Mouse (Mus musculus) left cerebral cortex, adult 18-20 months (tissue): ENCODE results near the gene Nptn. TPM values are rescaled to one million over a fixed set of nuclear protein-coding genes. Genes with fewer than 3 reads are reported as not detected.

ENCODE experiments used
- DNase-seq, 2 experiments: peaks; one replicate each; pipeline ENCODE4 v3.0.0; 2021 to 2022; ENCODE audit warnings: low spot score in 2 of 2, mixed read lengths in 1 of 2
- total RNA-seq, 2 experiments: library from RNA; stranded (reverse); gene quantifications; 2 replicates each; pipeline ENCODE4 v1.2.3; 2021

Nptn gene
- total RNA-seq, 2 experiments from 2014 or later = 967 to 997 TPM

DNA sequence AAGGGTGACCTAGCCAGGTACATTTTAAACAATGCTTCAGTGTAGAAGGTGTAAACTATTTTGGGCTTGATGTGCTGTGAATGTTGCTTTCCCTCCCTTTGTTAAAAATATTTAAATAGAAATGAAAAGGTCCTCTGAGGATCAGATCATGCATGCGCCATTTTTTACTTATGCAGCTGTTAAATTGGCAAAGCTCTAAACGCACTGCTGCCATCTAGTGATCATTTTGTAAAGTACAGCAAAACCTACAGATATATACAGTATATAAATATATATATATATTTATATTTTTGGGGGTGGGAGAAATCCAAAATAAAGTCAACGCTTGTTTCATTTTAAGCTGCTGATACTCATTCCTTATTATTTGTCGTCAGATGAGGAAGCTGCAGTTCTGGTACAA, 70.0 kb downstream of the Nptn start:
- peak in 1 of 2 experiments; percentile 60 for DNase-seq

DNA sequence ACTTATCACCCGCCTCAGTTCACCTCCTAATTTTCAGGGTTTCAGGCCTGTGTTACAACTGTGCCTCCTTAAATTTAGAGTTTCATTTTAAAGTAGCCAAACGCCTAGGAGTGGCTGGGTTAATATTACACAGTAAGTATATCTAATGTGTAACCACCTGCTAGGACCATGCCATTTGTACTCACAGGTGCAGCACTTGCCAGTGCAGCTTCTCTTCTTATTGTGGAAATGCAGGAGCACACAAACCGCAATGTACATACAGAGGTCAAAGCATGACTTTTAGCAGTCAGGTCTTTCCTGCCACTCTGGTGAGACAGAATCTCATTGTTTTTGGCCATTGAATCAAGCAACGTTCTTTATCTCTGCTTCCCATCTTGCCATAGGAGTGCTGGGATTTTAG, 72.5 kb downstream of the Nptn start:
- no peak for DNase-seq

DNA sequence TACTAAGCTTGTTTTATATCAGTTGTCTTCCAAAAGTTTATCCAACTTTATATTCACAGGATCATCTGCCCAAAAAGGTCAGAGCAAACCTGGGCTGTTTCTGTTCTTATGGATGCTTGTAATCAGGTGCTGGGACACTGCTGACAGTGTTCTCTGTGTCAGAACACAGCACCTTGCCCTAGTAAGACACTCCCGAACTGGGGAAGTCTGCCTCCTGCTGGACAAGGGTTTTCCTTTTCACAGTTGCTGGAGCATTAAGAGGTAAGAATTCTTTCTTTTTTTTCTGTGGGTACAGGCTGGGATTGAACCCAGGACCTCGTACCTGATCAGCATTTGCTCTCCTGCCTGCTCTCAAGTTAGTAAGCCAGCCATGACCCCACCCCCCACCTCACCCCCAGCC, 74.4 kb downstream of the Nptn start:
- no peak for DNase-seq

DNA sequence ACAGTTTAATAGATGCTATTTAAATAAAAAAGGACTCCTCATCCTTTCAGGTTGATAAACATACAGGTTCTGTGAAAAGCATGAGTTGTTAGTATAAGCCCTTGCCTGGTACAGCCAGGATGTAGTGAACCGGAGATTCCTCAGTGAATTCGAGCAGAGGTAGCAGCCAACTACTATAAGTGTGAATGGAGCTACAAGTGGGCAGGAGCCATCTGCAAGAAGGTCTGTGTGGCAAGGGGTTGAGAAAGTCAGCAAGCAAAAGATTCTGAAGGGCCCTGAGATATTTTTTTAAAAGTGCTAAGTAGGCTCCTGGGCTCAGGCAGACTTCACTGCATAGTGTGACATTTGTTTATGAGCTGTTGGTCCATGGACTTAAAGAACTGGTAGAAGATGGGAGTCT, 74.8 kb downstream of the Nptn start:
- no peak for DNase-seq

DNA sequence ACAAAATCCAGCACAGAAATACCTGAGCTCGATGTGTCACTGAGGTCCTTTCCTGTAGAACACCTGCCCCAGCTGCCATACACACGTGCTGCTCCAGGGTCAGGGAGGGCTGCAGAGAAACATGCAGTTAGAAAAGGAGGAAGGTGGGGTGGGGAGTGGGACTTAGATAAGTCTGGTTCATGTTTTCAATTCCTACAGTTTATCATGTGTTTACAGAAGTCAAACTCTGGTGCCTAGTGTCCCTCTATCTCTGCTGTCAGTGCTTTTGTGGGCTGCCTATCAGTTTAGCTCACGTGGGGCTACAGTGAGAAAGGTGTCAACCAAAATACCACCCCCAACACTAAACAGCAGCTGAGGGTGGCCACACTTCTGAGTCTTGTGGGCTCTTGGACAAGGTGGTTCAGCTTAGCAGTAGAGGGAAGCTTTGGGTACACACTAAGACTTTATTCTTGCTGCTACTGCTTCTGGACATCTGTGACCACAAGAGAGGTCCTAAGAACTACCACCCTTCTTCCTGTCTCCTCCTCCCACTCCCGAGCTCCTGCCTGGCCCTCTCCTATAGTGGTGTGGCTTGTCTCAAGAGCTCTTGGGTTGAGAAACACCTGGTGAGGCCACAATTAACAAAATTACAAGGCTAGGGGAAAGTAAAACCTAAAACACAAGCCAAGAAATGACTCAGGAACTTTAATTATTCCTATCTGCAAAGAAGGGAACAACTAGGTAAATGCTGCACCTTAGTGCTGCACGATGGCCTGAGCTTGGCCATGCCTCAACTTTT, 75.9 kb downstream of the Nptn start:
- no peak for DNase-seq

DNA sequence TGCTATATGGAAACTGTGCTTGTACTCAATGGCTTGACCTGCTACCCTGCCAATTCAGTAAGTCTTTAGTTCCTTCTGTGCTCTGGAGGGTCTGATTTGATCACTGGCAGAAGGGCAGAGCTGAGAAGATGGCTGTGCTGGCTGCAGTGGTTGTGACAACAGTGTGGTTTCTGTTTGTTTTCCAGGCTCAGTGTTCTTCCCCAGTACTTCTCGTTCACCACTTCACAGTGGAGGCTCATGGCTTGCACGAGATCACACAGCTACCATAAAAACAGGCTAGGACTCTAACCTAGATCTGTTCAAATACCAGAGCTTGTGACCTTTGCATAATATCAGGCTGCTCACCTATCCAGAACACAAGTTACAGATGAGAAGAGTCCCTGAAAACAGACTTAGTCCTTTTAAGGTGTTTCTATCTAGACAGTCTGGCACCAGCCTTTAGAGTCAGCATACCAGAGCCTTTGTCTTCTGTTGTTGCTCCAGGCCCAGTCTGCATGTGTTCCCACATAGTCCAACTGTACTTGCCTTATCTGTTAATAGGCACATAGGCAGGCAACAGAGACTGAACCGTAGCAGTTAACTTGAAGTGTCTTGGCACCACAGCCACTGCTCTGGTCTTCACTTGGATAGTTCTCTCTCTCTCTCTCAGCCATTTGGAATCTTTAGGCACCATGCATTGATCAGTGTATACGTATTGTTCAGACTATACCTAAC, 76.7 kb downstream of the Nptn start:
- no peak for DNase-seq

DNA sequence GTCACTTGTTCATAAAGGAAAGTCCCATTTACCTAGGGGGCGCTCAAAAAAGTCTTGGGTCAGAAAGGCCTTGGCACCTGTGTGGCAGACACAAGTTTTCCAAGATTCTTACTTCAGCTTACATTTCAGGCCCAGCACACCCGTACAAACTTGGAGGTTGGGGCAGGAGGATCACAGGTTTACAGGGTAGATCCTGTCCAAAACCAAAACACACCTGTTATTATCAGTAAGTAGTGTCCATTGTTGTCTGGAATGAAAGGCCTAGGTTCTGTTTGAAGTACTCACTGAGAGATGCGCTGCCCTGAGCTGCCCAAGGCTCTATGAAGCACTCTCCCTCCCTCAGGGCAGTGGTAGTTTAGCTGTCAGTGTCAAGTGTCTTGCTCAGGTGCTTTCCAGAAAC, 77.3 kb downstream of the Nptn start:
- DNase-seq = no peak

DNA sequence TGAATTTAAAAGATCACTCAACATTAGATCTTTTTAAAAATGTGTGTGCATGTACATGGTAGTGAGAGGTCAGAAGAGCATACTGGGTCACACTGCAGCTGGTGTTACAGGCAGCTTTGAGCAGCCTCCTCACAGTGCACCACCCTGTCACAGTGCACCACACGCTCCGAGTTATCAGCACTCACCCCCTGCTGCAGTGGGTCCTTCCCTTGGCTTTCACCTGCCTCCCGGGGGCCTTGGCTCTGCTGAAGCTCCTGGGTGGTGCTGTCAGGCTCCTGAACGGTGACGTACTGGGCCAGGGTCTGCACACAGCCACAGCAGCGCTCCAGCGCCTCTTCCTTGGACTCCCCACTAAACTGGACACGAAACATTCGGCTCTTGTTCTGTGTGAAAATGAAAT, 77.9 kb downstream of the Nptn start:
- no peak for DNase-seq

DNA sequence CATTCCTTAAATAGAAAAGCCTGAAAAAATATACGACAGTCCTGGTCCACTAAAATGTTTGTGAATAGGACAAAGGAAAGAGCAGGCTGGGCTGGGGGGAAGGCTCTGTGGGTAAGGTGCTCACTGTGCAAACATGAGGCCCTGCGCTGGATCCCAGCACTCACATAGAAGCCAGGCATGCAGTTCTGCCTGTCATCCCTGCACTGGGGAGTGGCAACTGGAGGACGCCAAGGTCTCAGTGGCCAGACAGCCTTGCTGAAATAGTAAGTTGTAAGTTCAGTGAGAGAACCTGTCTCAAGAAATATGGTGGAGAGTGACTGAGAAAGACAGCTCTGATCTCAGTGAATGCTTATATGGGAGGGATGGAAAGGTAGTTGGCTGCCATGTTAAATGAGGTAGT, 78.6 kb downstream of the Nptn start:
- no peak for DNase-seq

DNA sequence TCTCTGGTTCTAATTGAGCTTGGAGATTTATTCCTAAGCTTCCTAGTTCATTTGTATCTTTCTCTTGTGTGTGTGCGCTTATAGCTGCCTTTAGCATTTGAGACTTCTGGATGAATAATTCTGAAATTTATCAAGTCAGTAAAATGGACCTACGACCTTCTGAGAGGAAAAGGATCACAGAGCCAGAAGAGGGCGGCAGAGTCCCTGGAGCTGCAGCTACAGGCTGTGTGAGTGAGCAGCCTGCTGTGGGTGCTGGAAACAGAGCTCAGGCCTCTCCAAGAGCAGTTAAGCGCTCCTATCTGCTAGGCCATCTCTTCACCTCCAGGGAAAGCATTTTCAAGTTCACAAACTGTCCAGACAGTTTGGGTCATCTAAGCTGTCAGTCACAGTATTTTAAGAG, 80.0 kb downstream of the Nptn start:
- no peak for DNase-seq

DNA sequence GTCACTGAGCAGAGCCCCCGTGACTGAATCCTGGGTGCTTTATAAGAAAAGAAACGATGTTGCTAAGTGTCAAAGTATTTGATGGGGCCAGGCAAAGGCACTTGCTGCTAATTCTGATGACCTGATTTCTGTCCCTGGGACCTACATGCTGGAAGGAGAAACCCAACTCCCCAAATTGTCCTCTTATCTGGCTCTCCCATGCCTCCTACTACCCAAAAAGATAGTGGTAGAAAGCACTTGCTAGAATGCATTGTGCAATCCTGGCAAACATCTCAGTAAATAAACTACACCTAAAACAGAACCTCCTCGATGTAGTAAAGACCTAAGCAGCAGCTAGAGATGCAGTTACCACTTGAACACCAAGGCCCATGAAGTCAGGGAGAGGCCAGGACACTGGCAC, 80.8 kb downstream of the Nptn start:
- DNase-seq = no peak

DNA sequence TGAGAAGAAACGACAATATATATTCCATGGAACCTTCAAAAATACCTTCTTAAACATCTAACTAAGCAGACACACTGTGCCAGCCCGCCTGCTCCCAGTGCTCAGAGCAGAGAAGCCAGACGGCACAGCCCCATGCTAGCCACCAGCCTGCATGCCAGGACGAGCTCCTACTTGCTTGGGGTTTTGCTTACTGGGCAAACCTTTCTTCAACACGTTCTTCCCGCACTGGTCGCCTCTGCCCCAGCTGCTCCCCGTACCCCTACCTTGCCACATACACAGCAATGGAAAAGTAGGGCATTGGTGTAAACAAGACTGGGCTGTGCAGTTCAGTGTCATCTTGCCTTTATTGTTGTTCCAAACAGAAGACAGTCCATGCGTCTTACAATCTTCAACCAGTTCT, 83.5 kb downstream of the Nptn start:
- DNase-seq = no peak

DNA sequence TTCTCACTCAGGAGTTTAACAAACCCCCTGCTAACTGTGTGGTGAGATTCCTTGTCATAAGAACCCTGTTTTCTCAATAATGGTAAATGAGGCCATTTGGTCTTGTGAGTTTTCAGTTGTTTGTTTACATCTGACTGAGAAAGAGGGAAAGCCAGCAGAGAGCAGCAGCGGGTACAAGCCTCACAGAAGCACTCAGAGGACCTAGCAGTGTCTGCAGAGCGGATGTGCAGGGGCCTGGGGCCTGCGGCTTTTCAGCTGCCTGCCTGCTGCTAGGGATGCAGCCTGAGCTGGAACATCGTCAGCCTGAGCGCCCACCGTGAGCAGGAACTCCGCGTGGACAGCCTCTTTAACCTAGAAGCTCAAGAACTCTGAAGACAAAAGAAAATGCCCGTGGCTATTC, 84.2 kb downstream of the Nptn start:
- no peak for DNase-seq

DNA sequence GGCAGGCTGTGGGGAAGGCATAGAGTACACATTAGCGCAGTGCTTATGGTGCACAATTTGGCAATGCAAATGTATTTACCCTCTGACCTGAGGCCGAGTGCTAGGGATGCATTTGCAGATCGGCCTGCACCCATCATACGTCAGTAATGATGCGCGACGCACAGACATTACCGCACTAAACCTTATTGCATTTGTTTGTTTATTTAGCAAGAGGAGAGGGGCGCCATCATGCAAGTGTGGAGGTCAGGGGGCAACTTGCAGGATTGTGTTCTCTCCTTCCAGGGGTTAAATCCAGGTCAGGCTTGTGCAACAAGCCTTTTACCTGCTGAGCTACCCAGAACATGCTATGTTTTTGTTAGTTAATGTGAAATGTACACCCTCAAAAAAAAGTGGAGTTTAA, 85.2 kb downstream of the Nptn start:
- DNase-seq = no peak

DNA sequence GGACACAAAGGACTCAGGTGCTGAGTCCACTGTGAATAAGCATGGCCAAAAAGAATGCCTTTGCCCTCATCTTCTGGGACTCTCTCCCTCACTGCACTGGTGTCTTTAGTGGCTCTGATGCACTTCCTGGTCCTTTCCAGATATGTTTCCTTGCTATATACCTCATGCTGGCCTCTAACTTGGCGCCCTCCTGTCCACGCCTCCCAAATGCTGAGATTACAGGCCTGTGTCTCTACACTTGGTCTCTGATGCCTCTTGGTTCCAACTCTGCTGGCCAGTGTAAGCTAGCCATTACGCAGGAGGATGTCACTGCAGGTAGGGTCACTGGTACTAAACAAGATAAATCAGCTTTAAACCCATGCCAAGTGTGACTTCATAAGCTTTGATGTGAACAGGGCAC, 86.1 kb downstream of the Nptn start:
- DNase-seq = no peak

DNA sequence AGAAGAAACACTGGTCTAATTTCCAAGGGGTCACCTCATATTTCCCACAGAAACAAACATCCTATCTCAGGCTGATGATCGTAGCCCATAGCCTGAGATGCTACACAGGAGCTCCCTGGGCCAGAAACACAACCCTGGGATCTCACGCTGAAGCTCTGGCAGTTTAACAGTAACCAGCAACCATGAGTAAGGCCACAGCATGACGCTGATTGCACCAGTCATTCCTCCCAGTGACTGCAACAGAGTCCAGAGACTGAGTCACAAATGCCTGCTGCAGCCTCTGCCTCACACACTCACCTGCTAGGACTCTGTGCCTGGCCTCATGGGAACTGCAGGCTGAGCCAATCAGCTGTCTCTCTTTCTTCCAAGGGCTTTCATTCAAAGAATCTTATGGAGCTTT, 87.0 kb downstream of the Nptn start:
- no peak for DNase-seq

DNA sequence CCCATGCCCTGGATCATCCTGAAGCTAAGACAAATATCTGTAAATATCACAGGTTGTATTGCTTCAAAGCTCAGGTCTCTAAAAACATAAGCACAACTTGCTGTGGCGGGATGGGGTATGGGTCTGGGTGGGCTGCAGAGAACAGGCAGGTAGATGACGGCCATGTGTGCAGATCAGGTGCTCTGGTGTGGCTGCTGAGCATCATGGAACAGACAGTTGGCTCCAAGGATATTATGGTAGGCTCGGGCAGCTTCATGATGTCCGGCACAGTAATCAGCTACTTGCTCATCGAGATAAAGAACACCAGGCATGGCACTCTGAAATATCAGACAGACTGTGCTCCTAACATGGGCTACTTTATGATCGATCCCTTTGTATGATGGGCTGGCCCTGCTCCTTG, 87.8 kb downstream of the Nptn start:
- DNase-seq = no peak

DNA sequence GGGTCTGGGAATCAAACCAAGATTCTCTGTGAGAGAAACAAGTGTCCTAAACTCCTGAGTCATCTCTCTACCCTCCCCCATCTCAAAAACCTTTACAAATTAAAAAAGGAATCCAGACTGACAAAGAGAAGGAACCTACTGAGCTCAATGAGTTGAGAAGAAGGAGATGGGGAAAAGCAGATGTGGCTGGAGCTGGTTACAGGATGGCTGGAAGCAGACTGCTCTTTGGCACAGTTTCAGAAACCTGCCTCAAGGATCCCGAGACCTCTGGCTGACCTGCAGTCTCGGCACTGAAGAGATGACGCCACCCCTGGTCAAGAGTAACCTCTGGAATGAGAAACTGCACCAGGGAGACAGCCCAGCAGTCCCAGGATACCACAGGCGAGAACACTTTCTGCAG, 90.4 kb downstream of the Nptn start:
- DNase-seq = no peak

DNA sequence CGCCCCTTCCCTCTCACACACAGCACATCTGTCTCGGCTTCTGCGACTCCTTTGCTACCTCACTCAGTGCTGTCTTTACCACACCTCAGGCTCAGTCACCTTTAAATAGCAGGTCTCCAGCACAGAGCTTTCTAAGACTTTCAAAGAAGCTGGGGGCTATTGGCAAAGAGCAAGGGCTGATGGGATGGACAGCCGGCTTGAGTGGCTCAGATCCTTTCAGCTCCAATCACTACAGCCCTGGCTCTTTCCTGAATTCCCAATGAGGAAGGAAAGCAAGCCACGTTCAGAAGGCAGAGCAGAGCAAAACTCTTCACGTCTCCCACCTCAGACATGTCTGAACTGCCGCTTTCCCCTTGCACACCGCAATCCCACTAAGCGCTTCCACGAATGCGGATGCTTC, 92.7 kb downstream of the Nptn start:
- no peak for DNase-seq

DNA sequence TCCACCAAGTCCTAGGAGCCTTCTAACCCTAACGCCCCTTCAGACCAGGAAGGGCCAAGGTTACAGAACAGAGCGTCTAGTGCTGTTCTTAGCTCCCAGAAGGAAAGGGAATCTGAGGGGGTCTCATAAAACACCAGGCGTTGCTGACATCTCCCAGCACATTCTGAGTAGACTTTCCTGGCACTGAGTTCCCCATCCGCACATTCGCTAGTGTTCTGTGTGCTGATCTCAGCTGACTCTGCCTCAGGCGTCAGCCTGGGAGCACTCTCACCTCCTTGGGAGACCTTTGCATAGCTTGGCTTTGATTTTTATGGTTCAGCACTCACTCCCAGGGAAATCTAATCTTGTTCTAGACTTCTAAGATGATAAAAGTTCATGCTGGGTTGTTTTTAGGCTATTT, 93.3 kb downstream of the Nptn start:
- no peak for DNase-seq

DNA sequence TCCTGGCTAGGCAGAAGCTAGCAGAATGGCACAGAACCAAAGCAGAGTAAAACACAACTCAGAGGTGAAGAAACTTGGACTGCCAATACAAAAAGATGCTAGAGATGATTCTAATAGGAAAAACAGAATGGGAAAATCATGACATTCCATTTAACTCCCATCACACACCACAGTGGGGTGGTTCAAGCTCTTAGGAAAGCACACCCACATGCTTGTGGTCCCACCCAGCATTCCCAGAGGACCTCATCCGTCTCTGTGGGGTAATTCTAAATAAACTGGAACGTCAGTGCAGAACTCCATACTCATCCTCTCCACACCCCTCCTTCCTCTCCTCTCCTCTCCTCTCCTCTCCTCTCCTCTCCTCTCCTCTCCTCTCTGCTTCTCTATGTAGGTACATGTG, 99.4 kb downstream of the Nptn start:
- no peak for DNase-seq

DNA sequence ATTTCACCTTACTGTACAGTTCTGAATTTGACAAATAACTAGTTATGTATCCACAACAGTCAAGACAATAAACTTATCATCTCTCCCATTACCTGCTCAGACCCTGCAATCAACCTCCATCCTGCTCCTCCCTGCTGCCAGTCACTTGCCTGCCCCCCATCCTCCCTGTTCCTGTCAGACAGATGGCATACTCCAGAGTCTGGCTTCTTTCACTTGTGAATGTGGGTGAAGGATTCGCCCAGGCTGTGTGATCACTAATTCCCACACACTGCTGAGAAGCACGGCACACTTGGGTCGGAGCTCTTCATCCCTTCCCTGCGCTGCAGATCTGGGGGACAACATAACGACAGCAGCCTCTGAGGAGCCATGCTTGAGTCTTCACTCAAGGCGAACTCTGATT, 100.1 kb downstream of the Nptn start:
- peak in 1 of 2 experiments; percentile 24 for DNase-seq

DNA sequence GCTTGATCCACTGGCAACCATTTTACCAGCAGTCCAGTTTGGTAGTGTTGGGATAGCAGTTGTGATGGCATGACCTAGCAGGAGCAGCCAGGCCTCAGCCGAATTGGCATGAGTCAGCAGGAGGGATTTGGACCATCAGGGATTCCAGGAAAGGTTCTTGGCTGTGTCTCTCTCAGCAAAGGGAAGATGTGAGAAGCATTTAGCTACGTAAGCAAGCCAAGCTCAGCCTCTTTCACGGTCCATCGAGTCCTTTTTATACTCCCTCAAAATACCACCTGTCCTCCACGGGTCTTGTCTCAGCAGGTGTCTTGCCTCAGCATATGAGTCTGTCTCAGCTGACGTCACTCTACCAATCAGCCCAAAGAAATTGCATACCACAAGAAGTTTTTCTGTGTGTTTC, 101.3 kb downstream of the Nptn start:
- no peak for DNase-seq
